ENCODE assay signal across 12 mouse cellular contexts in genomic region chr19:27140892-27141291, GRCm38 (mm10).
"Had no signal": no experiment of that assay in that cellular context is flagged by ENCODE, and none has a peak within 500 bp of the region (broad histone marks: within the 10 kb centered on the region; RNA-seq: fewer than 3 reads in every experiment).

No protein-coding gene starts in this region.

- H3K4me3 ChIP-seq: left cerebral cortex, adult 2 months; limb, embryonic 10.5 days; liver, embryonic 12.5 days; lung, embryonic 15.5 days; midbrain, embryonic 10.5 days; stomach, embryonic 15.5 days had no signal

- DNase-seq: kidney, adult 11 months; kidney, postnatal 10 days; lung, postnatal 14 days; midbrain, embryonic 14.5 days; right cerebral cortex, postnatal 14 days had no signal

- H3K4me1 ChIP-seq: liver, embryonic 12.5 days; stomach, embryonic 15.5 days had no signal

- ATAC-seq: inflammation-experienced regulatory T-cells, adult 6 months; liver, embryonic 12.5 days had no signal

- H3K36me3 ChIP-seq: limb, embryonic 10.5 days; liver, embryonic 12.5 days; lung, embryonic 15.5 days; midbrain, embryonic 10.5 days; stomach, embryonic 15.5 days had no signal

- H3K27me3 ChIP-seq: liver, embryonic 12.5 days; lung, embryonic 15.5 days; stomach, embryonic 15.5 days had no signal

- H3K9me3 ChIP-seq: limb, embryonic 10.5 days; liver, embryonic 12.5 days; lung, embryonic 15.5 days; midbrain, embryonic 10.5 days; stomach, embryonic 15.5 days had no signal
